Mouse (Mus musculus): ENCODE data around the gene Izumo2. TPM values are rescaled to one million over a fixed set of nuclear protein-coding genes. Genes with fewer than 3 reads are reported as not detected.
A peak's percentile ranks its signal among the peaks of the same experiment; 100 is the strongest.
"Not testable (repeated sequence)": the region's sequence is repeated elsewhere in the genome, so short reads cannot be mapped to it uniquely, and the experiment has no call there.

Izumo2 gene
- polyA plus RNA-seq, 1 experiment from 2014 or later = not detected

GRCm38 (mm10) chr7:44748101-44749044 is 39.8 kb downstream of the Izumo2 start, which contains the start of gene Vrk3:
Gene Vrk3, plus strand, starts transcription at chr7:44748413.
- TF ChIP-seq CTCF (IDR thresholded peaks at IDR 0.05; ENCODE audit: low read depth) = no peak
- DNase-seq (peak; percentile 98), ATAC-seq (ENCODE audit: insufficient read depth) (peak; percentile 99)
- H3K27ac ChIP-seq (ENCODE audit: low read depth) = peak within 1 kb of the TSS; percentile 87
- peak within 1 kb of the TSS; percentile 49 for H3K9ac ChIP-seq
- H3K36me3 ChIP-seq (ENCODE audit: insufficient read depth) = peaks cover 15% of the 10 kb centered on the region
- H3K4me3 ChIP-seq (ENCODE audit: low read depth, low read length) = peak within 1 kb of the TSS; percentile 60
- WGBS = under 1% methylated on average over 44 of the region's 44 CpGs
- no peaks in the 10 kb centered on the region for H3K27me3 ChIP-seq (ENCODE audit: insufficient read depth, low read length)
- H3K4me2 ChIP-seq = peak within 1 kb of the TSS; percentile 79
- H3K4me1 ChIP-seq (ENCODE audit: insufficient read depth) = peaks cover 4% of the 10 kb centered on the region; the same call in 1 of the 2 replicates
- H3K9me3 ChIP-seq (ENCODE audit: low read depth, low read length) = no peaks in the 10 kb centered on the region

- not testable (repeated sequence) for H3K9me3 ChIP-seq (ENCODE audit: low read depth, low read length); ATAC-seq (ENCODE audit: insufficient read depth); H3K4me2 ChIP-seq; H3K27ac ChIP-seq (ENCODE audit: low read depth); H3K4me3 ChIP-seq (ENCODE audit: low read depth, low read length); H3K9ac ChIP-seq; H3K4me1 ChIP-seq (ENCODE audit: insufficient read depth); DNase-seq; H3K27me3 ChIP-seq (ENCODE audit: insufficient read depth, low read length)
- 78% methylated on average over 1 of the region's 1 CpGs for WGBS
- peaks cover 37% of the 10 kb centered on the region for H3K36me3 ChIP-seq (ENCODE audit: insufficient read depth)
Measured at GRCm38 (mm10) chr7:44750950-44751349, 42.4 kb downstream of the Izumo2 start, which contains the start of gene Zfp473. Gene Zfp473, minus strand, starts transcription at chr7:44751050.

- TF ChIP-seq CTCF (IDR thresholded peaks at IDR 0.05; ENCODE audit: low read depth) = no peak
- no peaks in the 10 kb centered on the region for H3K9me3 ChIP-seq (ENCODE audit: low read depth, low read length)
- no peak for ATAC-seq (ENCODE audit: insufficient read depth)
- H3K27me3 ChIP-seq (ENCODE audit: insufficient read depth, low read length) = no peaks in the 10 kb centered on the region
- no peak overlapping the region for H3K4me2 ChIP-seq
- no peak for DNase-seq
- no peaks in the 10 kb centered on the region for H3K4me1 ChIP-seq (ENCODE audit: insufficient read depth)
- H3K4me3 ChIP-seq (ENCODE audit: low read depth, low read length) = no peak overlapping the region
- no peak overlapping the region for H3K27ac ChIP-seq (ENCODE audit: low read depth)
- WGBS = 67% methylated on average over 2 of the region's 2 CpGs
- no peak overlapping the region for H3K9ac ChIP-seq
- peaks cover 86% of the 10 kb centered on the region for H3K36me3 ChIP-seq (ENCODE audit: insufficient read depth)
Measured at GRCm38 (mm10) chr7:44757164-44757563, 48.6 kb downstream of the Izumo2 start.

GRCm38 (mm10) chr7:44760366-44760765 is 51.8 kb downstream of the Izumo2 start:
- no peaks in the 10 kb centered on the region for H3K4me1 ChIP-seq (ENCODE audit: insufficient read depth)
- no peak overlapping the region for H3K27ac ChIP-seq (ENCODE audit: low read depth)
- no peaks in the 10 kb centered on the region for H3K27me3 ChIP-seq (ENCODE audit: insufficient read depth, low read length)
- H3K9ac ChIP-seq = no peak overlapping the region
- ATAC-seq (ENCODE audit: insufficient read depth) (no peak), DNase-seq (no peak)
- H3K9me3 ChIP-seq (ENCODE audit: low read depth, low read length) = no peaks in the 10 kb centered on the region
- no peak for TF ChIP-seq CTCF (IDR thresholded peaks at IDR 0.05; ENCODE audit: low read depth)
- H3K4me2 ChIP-seq = no peak overlapping the region
- H3K4me3 ChIP-seq (ENCODE audit: low read depth, low read length) = no peak overlapping the region
- H3K36me3 ChIP-seq (ENCODE audit: insufficient read depth) = peaks cover 72% of the 10 kb centered on the region

- Histone ChIP-seq H3K9ac (no peak overlapping the region), H3K27me3 (ENCODE audit: insufficient read depth, low read length) (no peaks in the 10 kb centered on the region), H3K27ac (ENCODE audit: low read depth) (no peak overlapping the region), H3K36me3 (ENCODE audit: insufficient read depth) (peaks cover 66% of the 10 kb centered on the region), H3K4me2 (no peak overlapping the region), H3K4me3 (ENCODE audit: low read depth, low read length) (no peak overlapping the region), H3K9me3 (ENCODE audit: low read depth, low read length) (no peaks in the 10 kb centered on the region), H3K4me1 (ENCODE audit: insufficient read depth) (no peaks in the 10 kb centered on the region)
- 75% methylated on average over 5 of the region's 5 CpGs for WGBS
- DNase-seq = no peak
- ATAC-seq (ENCODE audit: insufficient read depth) = no peak
- no peak for TF ChIP-seq CTCF (IDR thresholded peaks at IDR 0.05; ENCODE audit: low read depth)
Measured at GRCm38 (mm10) chr7:44768129-44768528, 59.6 kb downstream of the Izumo2 start.

Other genes starting within 250 kb of the Izumo2 start
- gene Aspdh, start 243.4 kb upstream of the Izumo2 start, polyA plus RNA-seq (2014; fragmentation: Nextera tagmentation; extraction: Ambion mirVana) = 0.28 TPM in 1 of 2 replicates, not detected in the other
- gene Josd2, start 240.8 kb upstream of the Izumo2 start, polyA plus RNA-seq (2014; fragmentation: Nextera tagmentation; extraction: Ambion mirVana) = 82.7 and 87.6 TPM in 2 replicates
- gene Emc10, start 212.2 kb upstream of the Izumo2 start, polyA plus RNA-seq (2014; fragmentation: Nextera tagmentation; extraction: Ambion mirVana) = 122 and 133 TPM in 2 replicates
- gene Fam71e1, start 212.2 kb upstream of the Izumo2 start, polyA plus RNA-seq (2014; fragmentation: Nextera tagmentation; extraction: Ambion mirVana) = 9.1 and 11.3 TPM in 2 replicates
- 0.14 and 0.26 TPM in 2 replicates for gene Mybpc2, start 184.1 kb upstream of the Izumo2 start, polyA plus RNA-seq (2014; fragmentation: Nextera tagmentation; extraction: Ambion mirVana)
- gene Spib, start 176.7 kb upstream of the Izumo2 start, polyA plus RNA-seq (2014; fragmentation: Nextera tagmentation; extraction: Ambion mirVana) = 0.07 and 0.18 TPM in 2 replicates
- gene Pold1, start 159.9 kb upstream of the Izumo2 start, polyA plus RNA-seq (2014; fragmentation: Nextera tagmentation; extraction: Ambion mirVana) = 91.6 and 105 TPM in 2 replicates
- gene Nr1h2, start 154.8 kb upstream of the Izumo2 start, polyA plus RNA-seq (2014; fragmentation: Nextera tagmentation; extraction: Ambion mirVana) = 61.1 and 66.0 TPM in 2 replicates
- gene Napsa, start 136.4 kb upstream of the Izumo2 start, polyA plus RNA-seq (2014; fragmentation: Nextera tagmentation; extraction: Ambion mirVana) = 4.7 and 6.8 TPM in 2 replicates
- 0.70 and 0.97 TPM in 2 replicates for gene Kcnc3, start 118.1 kb upstream of the Izumo2 start, polyA plus RNA-seq (2014; fragmentation: Nextera tagmentation; extraction: Ambion mirVana)
- gene Myh14, start 37.9 kb upstream of the Izumo2 start, polyA plus RNA-seq (2014; fragmentation: Nextera tagmentation; extraction: Ambion mirVana) = 33.6 and 37.3 TPM in 2 replicates
- gene Vrk3, start 39.7 kb downstream of the Izumo2 start, polyA plus RNA-seq (2014; fragmentation: Nextera tagmentation; extraction: Ambion mirVana) = 34.7 and 36.3 TPM in 2 replicates
- 0.92 and 2.3 TPM in 2 replicates for gene Zfp473, start 42.3 kb downstream of the Izumo2 start, polyA plus RNA-seq (2014; fragmentation: Nextera tagmentation; extraction: Ambion mirVana)
- 65.8 and 68.9 TPM in 2 replicates for gene Nup62, start 107.3 kb downstream of the Izumo2 start, polyA plus RNA-seq (2014; fragmentation: Nextera tagmentation; extraction: Ambion mirVana)
- 0.93 and 1.5 TPM in 2 replicates for gene Il4i1, start 107.6 kb downstream of the Izumo2 start, polyA plus RNA-seq (2014; fragmentation: Nextera tagmentation; extraction: Ambion mirVana)
- gene Atf5, start 107.9 kb downstream of the Izumo2 start, polyA plus RNA-seq (2014; fragmentation: Nextera tagmentation; extraction: Ambion mirVana) = 3.1 TPM in 2 replicates
- gene Akt1s1, start 140.2 kb downstream of the Izumo2 start, polyA plus RNA-seq (2014; fragmentation: Nextera tagmentation; extraction: Ambion mirVana) = 61.9 and 76.9 TPM in 2 replicates
- gene Tbc1d17, start 140.3 kb downstream of the Izumo2 start, polyA plus RNA-seq (2014; fragmentation: Nextera tagmentation; extraction: Ambion mirVana) = 60.1 and 73.7 TPM in 2 replicates
- gene Pnkp, start 148.4 kb downstream of the Izumo2 start, polyA plus RNA-seq (2014; fragmentation: Nextera tagmentation; extraction: Ambion mirVana) = 30.3 and 30.7 TPM in 2 replicates
- 386 and 443 TPM in 2 replicates for gene Ptov1, start 161.0 kb downstream of the Izumo2 start, polyA plus RNA-seq (2014; fragmentation: Nextera tagmentation; extraction: Ambion mirVana)
- gene Med25, start 184.0 kb downstream of the Izumo2 start, polyA plus RNA-seq (2014; fragmentation: Nextera tagmentation; extraction: Ambion mirVana) = 77.9 and 79.5 TPM in 2 replicates
- 17.7 and 19.1 TPM in 2 replicates for gene Fuz, start 187.3 kb downstream of the Izumo2 start, polyA plus RNA-seq (2014; fragmentation: Nextera tagmentation; extraction: Ambion mirVana)
- 73.6 and 83.2 TPM in 2 replicates for gene Ap2a1, start 220.8 kb downstream of the Izumo2 start, polyA plus RNA-seq (2014; fragmentation: Nextera tagmentation; extraction: Ambion mirVana)
- 0.11 and 0.14 TPM in 2 replicates for gene Tsks, start 234.5 kb downstream of the Izumo2 start, polyA plus RNA-seq (2014; fragmentation: Nextera tagmentation; extraction: Ambion mirVana)

Data from lung, embryonic 14.5 days (tissue).